Mouse (Mus musculus): ENCODE data around the gene Sohlh1. TPM values are rescaled to one million over a fixed set of nuclear protein-coding genes. Genes with fewer than 3 reads are reported as not detected.

Gene Sohlh1
- polyA plus RNA-seq, 1 experiment: 8.5 TPM

DNA sequence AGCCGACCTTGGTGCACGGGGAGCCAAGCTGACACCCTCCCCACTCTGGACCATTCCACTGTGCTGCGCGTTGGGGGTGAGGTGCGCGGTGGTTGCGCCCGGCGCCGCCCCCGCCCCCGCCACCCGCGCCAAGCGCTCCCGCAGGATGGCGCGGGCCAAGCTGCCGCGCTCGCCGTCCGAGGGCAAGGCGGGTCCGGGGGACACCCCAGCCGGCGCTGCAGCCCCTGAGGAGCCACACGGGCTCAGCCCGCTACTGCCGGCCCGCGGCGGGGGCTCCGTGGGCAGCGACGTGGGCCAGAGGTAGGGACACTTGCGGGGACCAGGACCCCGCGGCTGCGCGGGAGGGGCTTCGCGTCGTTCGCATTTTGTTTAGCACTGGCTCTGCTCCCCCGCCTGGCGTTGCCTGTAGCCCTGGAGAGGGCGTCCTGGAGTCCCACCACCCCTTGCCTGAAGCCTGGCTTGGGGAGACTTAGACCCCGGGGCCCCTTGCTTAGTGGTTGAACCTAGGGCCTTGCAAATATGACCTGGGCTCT lies 30.8 kb upstream of the Sohlh1 start:
- H3K27me3 ChIP-seq (ENCODE audit: control insufficient read depth, insufficient read depth, low read length): no peaks in the 10 kb centered on the region
- peak overlapping the region; percentile 53 for H3K4me3 ChIP-seq (ENCODE audit: control insufficient read depth, low read depth, low read length)
- no peaks in the 10 kb centered on the region for H3K36me3 ChIP-seq (ENCODE audit: control insufficient read depth, insufficient read depth, low read length)
- TF ChIP-seq CTCF (IDR thresholded peaks at IDR 0.05; ENCODE audit: control insufficient read depth, insufficient read depth, insufficient replicate concordance, low read depth, low read length): no peak
- peaks cover 10% of the 10 kb centered on the region for H3K4me1 ChIP-seq (ENCODE audit: control insufficient read depth, insufficient read depth, low read length)
- no peak overlapping the region for H3K27ac ChIP-seq (ENCODE audit: control insufficient read depth, insufficient read depth, low read depth, low read length)

DNA sequence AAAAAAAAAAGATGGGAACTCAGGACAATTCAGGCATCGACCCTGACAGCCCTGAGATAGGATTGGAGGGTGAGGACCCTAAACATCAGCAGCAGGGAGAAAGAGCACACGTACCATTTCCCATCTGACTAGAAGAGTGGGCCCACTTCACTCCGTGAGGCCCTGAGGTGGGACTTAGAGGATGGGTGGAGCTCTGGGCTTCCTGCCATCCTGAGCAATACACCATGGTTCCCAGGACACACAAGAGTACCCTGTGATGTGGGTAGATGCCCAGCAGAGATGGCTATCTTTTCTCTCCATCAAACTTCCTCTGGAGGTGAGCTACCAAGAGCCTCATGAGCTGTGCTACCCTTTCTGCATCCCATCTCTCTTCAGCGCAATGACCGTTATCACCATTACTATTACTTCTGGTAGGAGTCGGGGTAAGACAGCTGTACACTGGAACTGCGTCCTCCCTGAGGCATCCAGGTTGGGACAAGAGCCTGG lies 30.2 kb upstream of the Sohlh1 start:
- peak overlapping the region; percentile 53 for H3K4me3 ChIP-seq (ENCODE audit: control insufficient read depth, low read depth, low read length)
- TF ChIP-seq POLR2A (IDR thresholded peaks at IDR 0.05; ENCODE audit: control insufficient read depth, low read depth, low read length): no peak
- no peak for TF ChIP-seq CTCF (IDR thresholded peaks at IDR 0.05; ENCODE audit: control insufficient read depth, insufficient read depth, insufficient replicate concordance, low read depth, low read length)
- H3K4me1 ChIP-seq (ENCODE audit: control insufficient read depth, insufficient read depth, low read length): peaks cover 10% of the 10 kb centered on the region
- H3K27me3 ChIP-seq (ENCODE audit: control insufficient read depth, insufficient read depth, low read length): no peaks in the 10 kb centered on the region
- H3K36me3 ChIP-seq (ENCODE audit: control insufficient read depth, insufficient read depth, low read length): no peaks in the 10 kb centered on the region
- H3K27ac ChIP-seq (ENCODE audit: control insufficient read depth, insufficient read depth, low read depth, low read length): no peak overlapping the region

DNA sequence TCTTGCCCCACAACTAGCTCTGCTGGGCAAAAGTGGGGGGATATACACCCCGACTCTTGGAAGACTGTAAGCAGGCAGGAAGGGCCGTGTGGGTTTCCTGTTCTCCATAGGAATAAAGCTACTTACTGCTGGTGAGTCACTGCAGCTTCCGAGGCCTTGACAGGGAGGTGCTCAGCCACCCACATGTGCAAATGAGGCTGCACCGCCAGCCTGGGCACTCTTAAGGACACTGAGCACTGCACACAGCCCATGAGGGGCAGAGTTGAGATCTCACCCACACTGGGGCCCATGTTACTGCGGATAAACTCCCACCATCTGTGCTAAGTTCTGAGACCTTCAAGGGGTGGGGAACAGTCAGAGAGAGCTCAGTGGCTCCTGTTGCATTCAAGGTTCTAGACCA lies 19.6 kb upstream of the Sohlh1 start:
- peaks cover 27% of the 10 kb centered on the region for H3K4me1 ChIP-seq (ENCODE audit: control insufficient read depth, insufficient read depth, low read length)
- no peak overlapping the region for H3K4me3 ChIP-seq (ENCODE audit: control insufficient read depth, low read depth, low read length)
- H3K27ac ChIP-seq (ENCODE audit: control insufficient read depth, insufficient read depth, low read depth, low read length): no peak overlapping the region
- no peaks in the 10 kb centered on the region for H3K27me3 ChIP-seq (ENCODE audit: control insufficient read depth, insufficient read depth, low read length)
- no peak for TF ChIP-seq POLR2A (IDR thresholded peaks at IDR 0.05; ENCODE audit: control insufficient read depth, low read depth, low read length)
- TF ChIP-seq CTCF (IDR thresholded peaks at IDR 0.05; ENCODE audit: control insufficient read depth, insufficient read depth, insufficient replicate concordance, low read depth, low read length): no peak
- H3K36me3 ChIP-seq (ENCODE audit: control insufficient read depth, insufficient read depth, low read length): no peaks in the 10 kb centered on the region

DNA sequence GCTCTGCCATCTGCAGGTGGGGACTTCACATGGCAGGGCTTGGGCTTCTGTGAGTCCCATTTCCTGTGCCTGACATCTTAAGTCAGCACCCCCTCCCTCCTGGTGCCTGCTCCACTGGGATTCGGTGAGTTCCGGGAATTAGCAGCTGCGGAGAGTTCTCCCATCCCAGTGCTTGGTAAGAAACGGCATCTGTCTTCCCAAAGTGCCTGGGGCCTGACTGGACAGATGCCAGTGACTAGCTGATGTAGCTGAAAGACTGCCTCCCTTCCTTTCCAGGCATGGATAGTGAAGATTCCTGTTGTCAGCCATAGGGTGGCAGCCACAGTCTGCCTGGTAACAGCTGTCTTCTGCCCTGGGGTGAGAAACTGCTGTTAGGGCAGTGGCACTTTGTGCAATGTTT lies 18.4 kb upstream of the Sohlh1 start:
- H3K4me1 ChIP-seq (ENCODE audit: control insufficient read depth, insufficient read depth, low read length): peaks cover 27% of the 10 kb centered on the region
- H3K4me3 ChIP-seq (ENCODE audit: control insufficient read depth, low read depth, low read length): no peak overlapping the region
- no peak overlapping the region for H3K27ac ChIP-seq (ENCODE audit: control insufficient read depth, insufficient read depth, low read depth, low read length)
- H3K27me3 ChIP-seq (ENCODE audit: control insufficient read depth, insufficient read depth, low read length): no peaks in the 10 kb centered on the region
- no peaks in the 10 kb centered on the region for H3K36me3 ChIP-seq (ENCODE audit: control insufficient read depth, insufficient read depth, low read length)
- no peak for TF ChIP-seq POLR2A (IDR thresholded peaks at IDR 0.05; ENCODE audit: control insufficient read depth, low read depth, low read length)
- peak; percentile 28; the same call in 1 of the 2 replicates for TF ChIP-seq CTCF (IDR thresholded peaks at IDR 0.05; ENCODE audit: control insufficient read depth, insufficient read depth, insufficient replicate concordance, low read depth, low read length)

DNA sequence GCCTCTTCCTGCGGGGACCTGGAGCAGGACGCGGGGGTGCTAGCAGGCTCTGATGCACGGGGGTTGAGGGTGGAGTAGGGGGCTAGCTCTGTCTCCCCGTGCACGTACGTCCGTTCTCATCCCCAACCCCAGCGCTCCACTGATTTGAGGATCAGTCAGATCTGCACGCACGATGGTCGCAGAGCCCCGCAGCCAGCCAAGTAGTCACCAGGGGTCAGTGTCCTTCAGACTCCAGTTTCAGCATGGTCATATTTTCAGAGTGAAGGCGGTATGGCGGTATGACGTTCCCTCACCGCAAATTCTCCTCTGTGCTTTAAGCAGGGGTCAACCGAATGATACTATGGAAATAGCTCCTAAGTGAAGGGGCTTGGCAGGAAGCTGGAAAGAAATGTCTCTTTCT lies 17.2 kb upstream of the Sohlh1 start:
- TF ChIP-seq POLR2A (IDR thresholded peaks at IDR 0.05; ENCODE audit: control insufficient read depth, low read depth, low read length) (no peak), CTCF (IDR thresholded peaks at IDR 0.05; ENCODE audit: control insufficient read depth, insufficient read depth, insufficient replicate concordance, low read depth, low read length) (no peak)
- peaks cover 27% of the 10 kb centered on the region for H3K4me1 ChIP-seq (ENCODE audit: control insufficient read depth, insufficient read depth, low read length)
- peak overlapping the region; percentile 51 for H3K4me3 ChIP-seq (ENCODE audit: control insufficient read depth, low read depth, low read length)
- no peaks in the 10 kb centered on the region for H3K27me3 ChIP-seq (ENCODE audit: control insufficient read depth, insufficient read depth, low read length)
- H3K36me3 ChIP-seq (ENCODE audit: control insufficient read depth, insufficient read depth, low read length): no peaks in the 10 kb centered on the region
- H3K27ac ChIP-seq (ENCODE audit: control insufficient read depth, insufficient read depth, low read depth, low read length): no peak overlapping the region

DNA sequence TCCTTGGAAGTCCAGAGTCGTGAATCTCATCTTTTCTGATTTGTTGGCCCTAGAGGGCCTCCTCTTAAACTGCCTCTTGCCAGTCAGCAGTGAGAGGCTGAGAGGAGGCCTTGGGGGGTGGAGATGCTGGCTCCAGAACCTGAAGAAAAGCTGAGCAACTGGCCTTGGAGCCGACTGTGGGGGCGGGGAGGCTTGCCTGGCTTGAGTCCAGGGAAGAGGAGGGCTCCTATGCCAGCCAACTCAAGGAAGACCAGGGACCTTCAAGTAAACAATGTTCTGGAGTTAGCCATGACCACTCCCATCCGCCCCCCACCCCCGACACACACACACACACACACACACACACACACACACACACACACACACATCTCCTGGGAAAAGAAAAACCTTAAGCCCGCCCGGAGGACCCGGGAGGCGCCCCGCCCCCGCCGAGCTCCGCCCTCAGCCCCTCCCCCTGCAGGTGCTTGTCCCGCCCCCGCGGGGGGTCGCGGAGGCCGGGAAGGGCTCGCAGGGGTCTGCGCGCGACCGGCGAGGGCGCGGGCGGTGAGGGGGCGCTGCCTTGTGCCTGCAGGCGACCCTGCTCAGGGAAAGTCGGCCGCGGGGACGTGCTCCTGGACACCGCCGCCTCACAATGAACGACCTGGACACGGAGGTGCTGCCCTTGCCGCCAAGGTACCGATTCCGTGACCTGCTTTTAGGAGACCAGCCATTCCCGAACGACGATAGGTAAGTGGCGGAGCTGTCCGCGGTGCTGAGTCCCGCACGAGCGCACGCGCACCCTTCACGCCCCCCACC lies 16.5 kb upstream of the Sohlh1 start, which contains the start of gene Kcnt1:
Gene Kcnt1, plus strand, starts transcription at position 398 of the 795 bp plus-strand sequence.
- Histone ChIP-seq H3K36me3 (ENCODE audit: control insufficient read depth, insufficient read depth, low read length) (no peaks in the 10 kb centered on the region), H3K27ac (ENCODE audit: control insufficient read depth, insufficient read depth, low read depth, low read length) (no peak within 1 kb of the TSS), H3K4me1 (ENCODE audit: control insufficient read depth, insufficient read depth, low read length) (peaks cover 27% of the 10 kb centered on the region), H3K4me3 (ENCODE audit: control insufficient read depth, low read depth, low read length) (peak within 1 kb of the TSS; percentile 80), H3K27me3 (ENCODE audit: control insufficient read depth, insufficient read depth, low read length) (no peaks in the 10 kb centered on the region)
- TF ChIP-seq CTCF (IDR thresholded peaks at IDR 0.05; ENCODE audit: control insufficient read depth, insufficient read depth, insufficient replicate concordance, low read depth, low read length) (no peak), POLR2A (IDR thresholded peaks at IDR 0.05; ENCODE audit: control insufficient read depth, low read depth, low read length) (no peak)

DNA sequence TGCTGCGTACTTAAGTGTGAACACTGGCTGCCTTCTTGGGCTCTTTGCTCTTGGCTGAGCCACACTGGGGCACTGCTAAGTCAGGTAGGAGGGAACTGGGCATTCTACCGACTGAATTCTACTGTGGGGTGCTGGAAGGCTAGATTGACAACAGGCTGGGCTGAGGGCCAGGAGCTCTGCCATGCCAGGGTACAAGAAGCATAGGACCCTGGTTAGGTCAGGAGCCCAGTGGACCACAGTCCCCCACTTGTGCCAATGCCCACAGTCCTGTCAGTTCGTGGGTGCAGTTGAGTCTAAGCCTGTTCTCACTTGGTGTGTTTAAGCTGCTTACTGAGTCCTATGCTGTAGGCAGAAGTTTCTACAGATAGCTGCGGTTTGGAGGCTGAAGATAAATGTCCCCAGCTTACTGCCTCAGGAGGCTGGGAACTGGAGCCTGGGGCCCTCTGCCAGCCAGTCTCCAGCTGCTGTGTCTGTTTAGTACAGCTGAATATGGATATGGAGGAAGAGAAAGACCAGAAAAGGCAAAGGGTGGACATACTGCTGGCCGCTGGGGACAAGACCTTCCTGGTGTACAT lies 15.7 kb upstream of the Sohlh1 start:
- Histone ChIP-seq H3K36me3 (ENCODE audit: control insufficient read depth, insufficient read depth, low read length) (no peaks in the 10 kb centered on the region), H3K27me3 (ENCODE audit: control insufficient read depth, insufficient read depth, low read length) (no peaks in the 10 kb centered on the region), H3K4me3 (ENCODE audit: control insufficient read depth, low read depth, low read length) (no peak overlapping the region), H3K27ac (ENCODE audit: control insufficient read depth, insufficient read depth, low read depth, low read length) (no peak overlapping the region), H3K4me1 (ENCODE audit: control insufficient read depth, insufficient read depth, low read length) (peaks cover 27% of the 10 kb centered on the region)
- TF ChIP-seq POLR2A (IDR thresholded peaks at IDR 0.05; ENCODE audit: control insufficient read depth, low read depth, low read length) (no peak), CTCF (IDR thresholded peaks at IDR 0.05; ENCODE audit: control insufficient read depth, insufficient read depth, insufficient replicate concordance, low read depth, low read length) (no peak)
